Mouse (Mus musculus): Measurements from ENCODE around the gene Ublcp1. TPM values are rescaled to one million over a fixed set of nuclear protein-coding genes. Genes with fewer than 3 reads are reported as not detected.

Gene Ublcp1
- total RNA-seq (2021): 10 to 100 TPM; 43.0 to 43.6 TPM

- peak; percentile 88 to 90 for DNase-seq (ENCODE audit: extremely low spot score in 1 of 2, low spot score in 1 of 2)
Observed at GRCm38 (mm10) chr11:44470432-44471336, at the start of gene Ublcp1. Gene Ublcp1, minus strand, starts transcription at chr11:44470498.

GRCm38 (mm10) chr11:44519096-44519949 lies 49.0 kb upstream of the Ublcp1 start:
- DNase-seq (ENCODE audit: extremely low spot score in 1 of 2, low spot score in 1 of 2): peak in 1 of 2 experiments; percentile 16

- DNase-seq (ENCODE audit: extremely low spot score in 1 of 2, low spot score in 1 of 2): peak; percentile 69 to 75
Observed at GRCm38 (mm10) chr11:44518281-44519095, 48.2 kb upstream of the Ublcp1 start, which contains the start of gene Rnf145. Gene Rnf145, plus strand, starts transcription at chr11:44518964.

GRCm38 (mm10) chr11:44517561-44518280 lies 47.4 kb upstream of the Ublcp1 start:
- no peak for DNase-seq (ENCODE audit: extremely low spot score in 1 of 2, low spot score in 1 of 2)

GRCm38 (mm10) chr11:44516362-44516761 lies 46.1 kb upstream of the Ublcp1 start:
- DNase-seq (ENCODE audit: extremely low spot score in 1 of 2, low spot score in 1 of 2): no peak

GRCm38 (mm10) chr11:44514666-44515065 lies 44.4 kb upstream of the Ublcp1 start:
- no peak for DNase-seq (ENCODE audit: extremely low spot score in 1 of 2, low spot score in 1 of 2)

- no peak for DNase-seq (ENCODE audit: extremely low spot score in 1 of 2, low spot score in 1 of 2)
Observed at GRCm38 (mm10) chr11:44513026-44513422, 42.7 kb upstream of the Ublcp1 start.

GRCm38 (mm10) chr11:44512044-44513025 lies 42.0 kb upstream of the Ublcp1 start:
- DNase-seq (ENCODE audit: extremely low spot score in 1 of 2, low spot score in 1 of 2): no peak

GRCm38 (mm10) chr11:44510371-44510770 lies 40.1 kb upstream of the Ublcp1 start:
- DNase-seq (ENCODE audit: extremely low spot score in 1 of 2, low spot score in 1 of 2): no peak

- DNase-seq (ENCODE audit: extremely low spot score in 1 of 2, low spot score in 1 of 2): no peak
Observed at GRCm38 (mm10) chr11:44509906-44510305, 39.6 kb upstream of the Ublcp1 start.

GRCm38 (mm10) chr11:44508876-44509275 lies 38.6 kb upstream of the Ublcp1 start:
- no peak for DNase-seq (ENCODE audit: extremely low spot score in 1 of 2, low spot score in 1 of 2)

GRCm38 (mm10) chr11:44504761-44505160 lies 34.5 kb upstream of the Ublcp1 start:
- no peak for DNase-seq (ENCODE audit: extremely low spot score in 1 of 2, low spot score in 1 of 2)

- DNase-seq (ENCODE audit: extremely low spot score in 1 of 2, low spot score in 1 of 2): no peak
Observed at GRCm38 (mm10) chr11:44504146-44504545, 33.8 kb upstream of the Ublcp1 start.

- DNase-seq (ENCODE audit: extremely low spot score in 1 of 2, low spot score in 1 of 2): no peak
Observed at GRCm38 (mm10) chr11:44502931-44503330, 32.6 kb upstream of the Ublcp1 start.

- DNase-seq (ENCODE audit: extremely low spot score in 1 of 2, low spot score in 1 of 2): no peak
Observed at GRCm38 (mm10) chr11:44501477-44501876, 31.2 kb upstream of the Ublcp1 start.

- no peak for DNase-seq (ENCODE audit: extremely low spot score in 1 of 2, low spot score in 1 of 2)
Observed at GRCm38 (mm10) chr11:44500966-44501365, 30.7 kb upstream of the Ublcp1 start.

- no peak for DNase-seq (ENCODE audit: extremely low spot score in 1 of 2, low spot score in 1 of 2)
Observed at GRCm38 (mm10) chr11:44498412-44499272, 28.3 kb upstream of the Ublcp1 start.
